Comparison of ENCODE assay signal across 7 mouse cellular contexts in the genomic region with DNA sequence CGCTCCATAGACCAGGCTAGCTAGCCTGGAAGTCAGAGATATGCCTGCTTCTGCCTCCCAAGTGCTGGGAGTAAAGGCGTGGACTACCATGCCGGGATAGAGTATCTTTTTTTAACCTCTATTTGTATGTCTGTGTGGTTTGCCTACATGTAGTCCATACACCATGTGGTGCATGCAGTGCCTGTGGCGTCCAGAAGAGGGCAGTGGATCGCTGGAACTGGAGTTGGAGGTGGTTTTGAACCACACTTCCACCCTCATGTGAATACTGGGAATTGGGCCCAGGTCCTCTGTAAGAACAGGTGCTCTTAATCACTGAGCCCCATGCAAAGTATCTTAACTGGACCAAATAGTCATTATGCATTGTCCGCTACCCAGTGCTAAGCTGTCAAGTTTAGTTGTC.
DNase-seq lines count a peak whose midpoint lies in the region; ATAC-seq and TF ChIP-seq lines count a peak whose summit lies in the region.

No protein-coding gene starts in this region.

- no peak overlapping the region for H3K4me3 ChIP-seq in ES-Bruce4 (ENCODE audit: low read depth, low read length)

- peak; percentile 75 for TF ChIP-seq CTCF in ES-Bruce4 (IDR thresholded peaks at IDR 0.05; ENCODE audit: low read depth, low read length)
- peak; percentile 57 for TF ChIP-seq CTCF in brain, embryonic 14.5 days (IDR thresholded peaks at IDR 0.05; ENCODE audit: borderline replicate concordance, extremely low read depth, insufficient read depth, insufficient read length)

- no peaks in the 10 kb centered on the region for H3K4me1 ChIP-seq in ES-Bruce4 (ENCODE audit: control insufficient read depth, insufficient read depth, low read length)

- peak; percentile 73 for ATAC-seq in megakaryocyte progenitor cell, adult 5-6 weeks (replicated peaks; ENCODE audit: poor library complexity)

- no peaks in the 10 kb centered on the region for H3K27me3 ChIP-seq in ES-Bruce4 (ENCODE audit: control insufficient read depth, insufficient read depth, low read length, poor library complexity, severe bottlenecking)

- H3K9ac ChIP-seq in ES-Bruce4 (ENCODE audit: low read depth, poor library complexity, severe bottlenecking), result no peak overlapping the region

- no peaks in the 10 kb centered on the region for H3K9me3 ChIP-seq in ES-Bruce4 (replicated peaks; ENCODE audit: control insufficient read depth, insufficient read depth, low read length, poor library complexity, severe bottlenecking)

- no peak for TF ChIP-seq POLR2A in ES-Bruce4 (IDR thresholded peaks at IDR 0.05; ENCODE audit: insufficient read depth, low read length)
- no peak for TF ChIP-seq POLR2A in brain, embryonic 14.5 days (IDR thresholded peaks at IDR 0.05; ENCODE audit: borderline replicate concordance, extremely low read depth, insufficient read depth, insufficient read length, poor library complexity, severe bottlenecking)

- DNase-seq in kidney, adult 18-20 months, result peak; percentile 26
- DNase-seq in kidney, adult 11 months, result no peak
- no peak for DNase-seq in brain, embryonic 14.5 days (ENCODE audit: low read depth)
- DNase-seq in frontal cortex, postnatal 14 days (ENCODE audit: low spot score in 2 of 2), result no peak
- no peak for DNase-seq in urinary bladder, postnatal 10 days (ENCODE audit: low spot score)

- H3K27ac ChIP-seq in ES-Bruce4 (ENCODE audit: insufficient read depth, low read length), result no peak overlapping the region

- no peak for TF ChIP-seq EP300 in ES-Bruce4 (IDR thresholded peaks at IDR 0.05; ENCODE audit: insufficient read depth, low read depth, low read length)

- H3K36me3 ChIP-seq in ES-Bruce4 (ENCODE audit: control insufficient read depth, insufficient read depth, low read length, poor library complexity, severe bottlenecking), result no peaks in the 10 kb centered on the region
